Mouse (Mus musculus): ENCODE results near the gene Pbxip1. TPM values are rescaled to one million over a fixed set of nuclear protein-coding genes. Genes with fewer than 3 reads are reported as not detected.

Gene Pbxip1
- polyA plus RNA-seq, 1 experiment from 2014 or later = 21.7 TPM

- Histone ChIP-seq H3K9me3 (ENCODE audit: control insufficient read depth, low read depth, low read length) (no peaks in the 10 kb centered on the region), H3K36me3 (ENCODE audit: control insufficient read depth, insufficient read depth, low read length) (peaks cover 5% of the 10 kb centered on the region; the same call in 1 of the 2 replicates), H3K4me1 (ENCODE audit: control insufficient read depth, insufficient read depth, low read length) (peaks cover 3% of the 10 kb centered on the region; the same call in 1 of the 2 replicates), H3K4me2 (replicated peaks; ENCODE audit: low read depth, low read length) (no peak overlapping the region), H3K9ac (replicated peaks; ENCODE audit: low read depth, low read length) (no peak overlapping the region), H3K4me3 (ENCODE audit: low read depth, low read length) (no peak overlapping the region), H3K27me3 (ENCODE audit: control insufficient read depth, insufficient read depth, low read length) (no peaks in the 10 kb centered on the region), H3K27ac (ENCODE audit: low read length) (no peak overlapping the region)
- 80% methylated on average over 1 of the region's 1 CpGs for WGBS
- no peak for ATAC-seq (ENCODE audit: insufficient number of reproducible peaks, insufficient read depth, low FRiP score, low read depth)
Observed at GRCm38 (mm10) chr3:89451916-89452315, 15.4 kb downstream of the Pbxip1 start.

- Histone ChIP-seq H3K9me3 (ENCODE audit: control insufficient read depth, low read depth, low read length) (no peaks in the 10 kb centered on the region), H3K4me3 (ENCODE audit: low read depth, low read length) (no peak within 1 kb of the TSS), H3K27me3 (ENCODE audit: control insufficient read depth, insufficient read depth, low read length) (no peaks in the 10 kb centered on the region), H3K9ac (replicated peaks; ENCODE audit: low read depth, low read length) (no peak within 1 kb of the TSS), H3K36me3 (ENCODE audit: control insufficient read depth, insufficient read depth, low read length) (no peaks in the 10 kb centered on the region), H3K4me2 (replicated peaks; ENCODE audit: low read depth, low read length) (no peak within 1 kb of the TSS), H3K27ac (ENCODE audit: low read length) (no peak within 1 kb of the TSS), H3K4me1 (ENCODE audit: control insufficient read depth, insufficient read depth, low read length) (no peaks in the 10 kb centered on the region)
- whole genome bisulfite sequencing = 48% methylated on average over 10 of the region's 10 CpGs
- ATAC-seq (ENCODE audit: insufficient number of reproducible peaks, insufficient read depth, low FRiP score, low read depth) = no peak
Observed at GRCm38 (mm10) chr3:89454401-89455177, 18.1 kb downstream of the Pbxip1 start, which contains the start of gene Pmvk. Gene Pmvk (plus strand): TSS chr3:89454541.

- no peak overlapping the region for H3K9ac ChIP-seq (replicated peaks; ENCODE audit: low read depth, low read length)
- H3K27me3 ChIP-seq (ENCODE audit: control insufficient read depth, insufficient read depth, low read length) = no peaks in the 10 kb centered on the region
- H3K4me3 ChIP-seq (ENCODE audit: low read depth, low read length) = no peak overlapping the region
- 54% methylated on average over 1 of the region's 1 CpGs for WGBS
- no peaks in the 10 kb centered on the region for H3K9me3 ChIP-seq (ENCODE audit: control insufficient read depth, low read depth, low read length)
- H3K4me2 ChIP-seq (replicated peaks; ENCODE audit: low read depth, low read length) = no peak overlapping the region
- H3K27ac ChIP-seq (ENCODE audit: low read length) = no peak overlapping the region
- ATAC-seq (ENCODE audit: insufficient number of reproducible peaks, insufficient read depth, low FRiP score, low read depth) = no peak
- no peaks in the 10 kb centered on the region for H3K4me1 ChIP-seq (ENCODE audit: control insufficient read depth, insufficient read depth, low read length)
- no peaks in the 10 kb centered on the region for H3K36me3 ChIP-seq (ENCODE audit: control insufficient read depth, insufficient read depth, low read length)
Observed at GRCm38 (mm10) chr3:89455786-89456285, 19.3 kb downstream of the Pbxip1 start.

GRCm38 (mm10) chr3:89456726-89457665 lies 20.5 kb downstream of the Pbxip1 start:
- Histone ChIP-seq H3K4me3 (ENCODE audit: low read depth, low read length) (no peak overlapping the region), H3K9me3 (ENCODE audit: control insufficient read depth, low read depth, low read length) (no peaks in the 10 kb centered on the region), H3K4me1 (ENCODE audit: control insufficient read depth, insufficient read depth, low read length) (no peaks in the 10 kb centered on the region), H3K36me3 (ENCODE audit: control insufficient read depth, insufficient read depth, low read length) (peaks cover 3% of the 10 kb centered on the region; the same call in 1 of the 2 replicates), H3K4me2 (replicated peaks; ENCODE audit: low read depth, low read length) (no peak overlapping the region), H3K27ac (ENCODE audit: low read length) (no peak overlapping the region), H3K9ac (replicated peaks; ENCODE audit: low read depth, low read length) (no peak overlapping the region), H3K27me3 (ENCODE audit: control insufficient read depth, insufficient read depth, low read length) (no peaks in the 10 kb centered on the region)
- 43% methylated on average over 10 of the region's 10 CpGs for WGBS
- no peak for ATAC-seq (ENCODE audit: insufficient number of reproducible peaks, insufficient read depth, low FRiP score, low read depth)

GRCm38 (mm10) chr3:89458372-89458964 lies 22.0 kb downstream of the Pbxip1 start:
- H3K9me3 ChIP-seq (ENCODE audit: control insufficient read depth, low read depth, low read length) = no peaks in the 10 kb centered on the region
- H3K36me3 ChIP-seq (ENCODE audit: control insufficient read depth, insufficient read depth, low read length) = peaks cover 3% of the 10 kb centered on the region; the same call in 1 of the 2 replicates
- H3K4me1 ChIP-seq (ENCODE audit: control insufficient read depth, insufficient read depth, low read length) = no peaks in the 10 kb centered on the region
- H3K27ac ChIP-seq (ENCODE audit: low read length) = no peak overlapping the region; the same call in 1 of the 2 replicates
- ATAC-seq (ENCODE audit: insufficient number of reproducible peaks, insufficient read depth, low FRiP score, low read depth) = 0 out of 2 replicates have a peak, but pooled peaks have one; percentile 50
- H3K4me3 ChIP-seq (ENCODE audit: low read depth, low read length) = peak overlapping the region; percentile 70
- 43% methylated on average over 13 of the region's 13 CpGs for WGBS
- no peaks in the 10 kb centered on the region for H3K27me3 ChIP-seq (ENCODE audit: control insufficient read depth, insufficient read depth, low read length)
- H3K9ac ChIP-seq (replicated peaks; ENCODE audit: low read depth, low read length) = no peak overlapping the region
- peak overlapping the region; percentile 79 for H3K4me2 ChIP-seq (replicated peaks; ENCODE audit: low read depth, low read length)

- Histone ChIP-seq H3K4me2 (replicated peaks; ENCODE audit: low read depth, low read length) (peak overlapping the region; percentile 79), H3K4me1 (ENCODE audit: control insufficient read depth, insufficient read depth, low read length) (no peaks in the 10 kb centered on the region), H3K36me3 (ENCODE audit: control insufficient read depth, insufficient read depth, low read length) (peaks cover 3% of the 10 kb centered on the region; the same call in 1 of the 2 replicates), H3K9ac (replicated peaks; ENCODE audit: low read depth, low read length) (peak overlapping the region; percentile 64), H3K27me3 (ENCODE audit: control insufficient read depth, insufficient read depth, low read length) (no peaks in the 10 kb centered on the region), H3K9me3 (ENCODE audit: control insufficient read depth, low read depth, low read length) (no peaks in the 10 kb centered on the region), H3K27ac (ENCODE audit: low read length) (peak overlapping the region; percentile 82), H3K4me3 (ENCODE audit: low read depth, low read length) (peak overlapping the region; percentile 70)
- peak; percentile 88 for ATAC-seq (ENCODE audit: insufficient number of reproducible peaks, insufficient read depth, low FRiP score, low read depth)
- 1% methylated on average over 35 of the region's 36 CpGs for WGBS
Observed at GRCm38 (mm10) chr3:89458965-89459807, 22.7 kb downstream of the Pbxip1 start.

- no peak for ATAC-seq (ENCODE audit: insufficient number of reproducible peaks, insufficient read depth, low FRiP score, low read depth)
- Histone ChIP-seq H3K36me3 (ENCODE audit: control insufficient read depth, insufficient read depth, low read length) (peaks cover 3% of the 10 kb centered on the region; the same call in 1 of the 2 replicates), H3K27ac (ENCODE audit: low read length) (no peak overlapping the region), H3K9ac (replicated peaks; ENCODE audit: low read depth, low read length) (no peak overlapping the region), H3K4me3 (ENCODE audit: low read depth, low read length) (no peak overlapping the region), H3K27me3 (ENCODE audit: control insufficient read depth, insufficient read depth, low read length) (no peaks in the 10 kb centered on the region), H3K4me1 (ENCODE audit: control insufficient read depth, insufficient read depth, low read length) (no peaks in the 10 kb centered on the region), H3K9me3 (ENCODE audit: control insufficient read depth, low read depth, low read length) (no peaks in the 10 kb centered on the region), H3K4me2 (replicated peaks; ENCODE audit: low read depth, low read length) (no peak overlapping the region)
- 60% methylated on average over 4 of the region's 4 CpGs for WGBS
Observed at GRCm38 (mm10) chr3:89468268-89468667, 31.8 kb downstream of the Pbxip1 start.
